Mouse (Mus musculus) adrenal gland, adult 2 months (tissue): Measurements from ENCODE around the gene Specc1. TPM values are rescaled to one million over a fixed set of nuclear protein-coding genes. Genes with fewer than 3 reads are reported as not detected.

Experiments
- DNase-seq: peaks from one replicate; pipeline ENCODE4 v3.0.0; 2021
- polyA plus RNA-seq: library from polyadenylated mRNA; depleted of rRNA; stranded (reverse); fragments of >200 nt; gene quantifications from 2 replicates; pipeline ENCODE4 v1.2.3, GENCODE M21; 2012
- total RNA-seq, 2 experiments: library from RNA; stranded (reverse); gene quantifications; 2 replicates each; pipeline ENCODE4 v1.2.3; 2021

Gene Specc1
- total and polyA plus RNA-seq, 3 experiments, result 3.1 to 8.4 (median 6.7) TPM

GRCm38 (mm10) chr11:62177395-62178113, 221.0 kb downstream of the Specc1 start:
- DNase-seq, result no peak

DNA sequence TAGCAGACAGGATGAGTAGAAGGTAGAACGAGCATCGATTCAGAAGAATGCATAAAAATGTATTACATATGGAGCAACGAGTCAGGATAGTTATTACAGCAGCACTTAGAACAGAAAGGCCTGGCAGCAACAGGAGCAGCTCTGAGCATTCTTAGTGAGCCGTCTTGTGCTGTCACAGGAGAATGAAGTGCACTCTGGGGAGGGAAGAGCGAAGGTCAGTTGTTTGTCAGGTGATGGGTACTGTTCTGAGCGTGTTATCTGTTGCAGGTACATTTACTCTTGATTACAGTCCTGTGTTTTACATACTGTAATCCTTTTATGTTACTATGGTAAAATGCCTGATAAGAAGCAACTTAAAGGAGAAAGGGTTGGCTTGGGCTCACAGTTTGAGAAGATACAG, 224.2 kb downstream of the Specc1 start:
- no peak for DNase-seq

- peak; percentile 33 for DNase-seq
These were observed 228.3 kb downstream of the Specc1 start for GRCm38 (mm10) chr11:62184900-62185299.

GRCm38 (mm10) chr11:62187074-62187473, 230.5 kb downstream of the Specc1 start:
- no peak for DNase-seq

GRCm38 (mm10) chr11:62192050-62192449, 235.5 kb downstream of the Specc1 start:
- no peak for DNase-seq

DNA sequence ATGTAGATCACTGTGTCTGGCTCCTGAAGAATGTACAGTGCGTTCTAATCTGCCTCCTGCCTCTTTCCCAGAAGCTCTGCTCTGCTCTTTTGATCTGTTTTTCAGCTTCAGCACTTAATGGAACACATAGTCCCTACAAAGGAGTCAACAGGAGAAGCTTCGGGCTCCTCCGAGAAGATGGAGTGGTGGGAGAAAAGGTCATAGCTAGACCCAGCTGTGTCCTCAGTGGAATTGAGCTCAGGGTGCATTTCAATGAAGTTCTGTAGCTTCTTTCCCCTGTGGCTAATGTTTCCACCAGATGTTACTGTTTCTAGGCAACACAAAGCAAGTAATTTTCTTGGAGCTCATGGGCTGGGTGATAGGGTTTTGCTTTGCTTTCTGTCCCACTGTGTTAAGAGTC, 236.6 kb downstream of the Specc1 start:
- DNase-seq, result no peak

DNA sequence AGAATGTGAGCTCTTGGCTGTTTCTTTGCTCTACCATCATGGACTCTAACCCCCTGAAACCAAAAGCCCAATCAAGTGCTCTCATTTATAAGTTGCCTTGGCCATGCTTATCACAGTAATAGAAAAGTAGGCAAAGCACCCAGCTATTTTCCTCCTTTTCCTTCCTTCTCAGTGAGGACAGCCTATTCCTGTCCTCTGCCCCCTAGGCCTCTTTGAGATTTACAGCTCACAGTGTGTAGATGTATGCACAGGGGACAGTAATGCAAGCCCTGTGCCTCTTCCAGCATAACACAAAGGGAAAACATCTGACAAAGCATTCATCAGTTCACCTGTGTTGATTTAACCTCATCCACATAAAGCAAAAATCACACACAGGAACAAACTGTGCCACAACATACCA, 237.7 kb downstream of the Specc1 start:
- no peak for DNase-seq

GRCm38 (mm10) chr11:62200901-62201512, 244.4 kb downstream of the Specc1 start:
- DNase-seq, result no peak

DNA sequence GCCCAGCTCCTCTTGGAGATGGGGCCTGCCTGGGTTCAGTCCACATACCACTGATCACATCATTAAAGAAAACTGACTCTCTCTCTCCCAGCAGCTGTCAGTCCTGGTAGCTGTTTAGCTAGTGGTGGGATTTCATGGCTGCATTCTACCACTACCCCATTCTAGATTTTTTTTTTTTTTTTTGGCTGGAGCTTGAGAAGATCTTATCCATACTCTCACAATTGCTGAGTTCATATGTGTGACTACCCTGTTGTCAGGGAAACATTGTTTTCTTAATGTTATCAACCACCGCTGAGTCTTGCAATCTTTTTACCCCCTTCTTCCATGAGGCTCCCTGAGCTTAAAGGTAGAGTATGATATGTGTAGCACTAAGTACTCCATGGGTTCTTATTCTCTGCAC, 246.1 kb downstream of the Specc1 start:
- DNase-seq, result no peak

GRCm38 (mm10) chr11:62209111-62209510, 252.5 kb downstream of the Specc1 start:
- no peak for DNase-seq

GRCm38 (mm10) chr11:62209891-62210290, 253.3 kb downstream of the Specc1 start:
- DNase-seq, result peak; percentile 49

- DNase-seq, result no peak
These were observed 256.9 kb downstream of the Specc1 start for GRCm38 (mm10) chr11:62213384-62213989.

DNA sequence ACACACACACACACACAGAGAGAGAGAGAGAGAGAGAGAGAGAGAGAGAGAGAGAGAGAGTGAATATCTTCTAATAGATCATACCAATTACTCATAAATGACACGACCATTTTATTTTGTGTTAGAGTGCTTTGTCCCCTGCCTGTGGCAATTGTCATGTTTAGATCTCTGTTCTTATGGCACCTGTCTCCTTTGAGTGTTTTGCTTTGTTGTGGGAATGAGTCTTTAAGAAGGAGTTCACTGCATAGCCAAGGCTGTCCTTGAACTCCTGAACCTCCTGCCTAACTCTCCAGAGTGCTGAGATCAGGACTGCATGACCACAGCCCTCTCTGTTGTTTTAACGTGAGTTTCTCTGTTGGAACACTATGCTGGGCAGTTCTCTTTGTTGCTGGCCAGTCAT, 258.5 kb downstream of the Specc1 start:
- no peak for DNase-seq

- no peak for DNase-seq
These were observed 261.2 kb downstream of the Specc1 start for GRCm38 (mm10) chr11:62217751-62218150.

GRCm38 (mm10) chr11:62220756-62221510, 264.4 kb downstream of the Specc1 start:
- DNase-seq, result no peak

DNA sequence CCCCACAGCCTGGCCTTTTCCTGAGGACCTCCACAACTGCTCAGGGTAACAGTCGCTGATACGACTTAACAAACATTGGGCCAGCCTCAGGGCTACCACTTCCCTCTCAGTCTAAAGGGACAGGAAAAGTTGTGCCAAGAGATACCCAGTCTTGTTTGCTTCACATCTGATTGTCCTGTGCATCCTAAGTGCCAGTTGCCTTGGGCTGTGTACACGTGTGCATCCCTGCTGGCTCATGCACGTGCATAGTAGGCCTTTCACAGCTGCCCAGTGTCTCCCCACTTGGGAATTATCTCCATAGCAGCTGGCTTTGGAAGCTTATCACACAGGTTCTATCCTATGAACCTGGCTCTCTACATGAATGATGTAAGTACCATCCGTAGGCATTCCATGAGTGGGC, 266.9 kb downstream of the Specc1 start:
- no peak for DNase-seq

- peak; percentile 50 for DNase-seq
These were observed 267.4 kb downstream of the Specc1 start for GRCm38 (mm10) chr11:62223962-62224361.

GRCm38 (mm10) chr11:62224797-62225196, 268.2 kb downstream of the Specc1 start:
- no peak for DNase-seq

DNA sequence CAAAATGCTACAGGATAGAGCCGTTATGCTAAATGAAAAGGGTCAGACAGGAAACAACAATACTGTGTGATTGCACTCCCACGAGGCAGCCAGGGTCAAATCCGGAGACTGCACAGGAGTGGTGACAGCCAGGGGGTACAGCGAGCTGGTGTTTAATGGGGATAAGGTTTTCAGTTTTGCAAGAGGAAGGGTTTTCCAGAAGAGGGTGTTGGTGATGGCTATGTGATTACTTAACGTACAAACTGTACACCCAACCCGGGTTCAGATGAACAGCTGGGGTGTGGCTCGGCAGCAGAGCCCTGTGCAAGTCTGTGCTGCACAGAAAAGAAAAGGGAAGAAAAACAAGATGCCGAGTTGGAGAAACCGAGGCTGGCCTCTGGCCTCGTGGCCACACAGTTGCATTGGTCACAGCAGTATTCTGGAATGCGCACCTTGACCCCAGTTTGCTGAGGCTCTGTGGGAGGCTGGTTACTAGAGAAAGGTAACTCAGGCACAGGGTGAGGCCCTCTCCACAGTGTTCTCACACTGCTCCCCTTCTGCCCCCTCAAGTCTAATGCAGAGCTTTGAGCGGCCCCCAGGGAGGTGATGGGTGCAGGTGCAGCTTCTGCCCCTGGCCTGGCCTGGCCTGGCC, 284.2 kb downstream of the Specc1 start:
- DNase-seq, result no peak

- DNase-seq, result no peak
These were observed 287.3 kb downstream of the Specc1 start for GRCm38 (mm10) chr11:62243871-62244270.

DNA sequence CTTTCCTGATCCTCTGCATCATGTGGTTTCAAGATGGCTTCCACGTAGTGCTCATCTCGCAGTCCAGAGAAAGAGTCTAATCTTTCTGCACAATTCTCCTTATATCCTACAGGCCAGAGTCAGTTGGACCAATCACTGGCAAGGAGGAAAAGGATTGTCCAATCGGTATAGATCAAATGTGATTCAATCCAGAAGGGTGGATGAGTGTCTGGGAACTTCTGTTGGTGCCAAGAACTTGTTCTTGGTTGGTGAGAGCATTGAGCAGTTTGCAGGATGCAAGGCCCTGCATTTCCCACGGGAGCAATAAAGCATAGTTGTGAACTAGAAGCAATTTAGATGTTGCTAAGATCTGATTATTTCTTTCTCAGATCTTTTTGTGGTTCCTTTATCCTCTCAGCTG, 287.9 kb downstream of the Specc1 start:
- DNase-seq, result no peak

DNA sequence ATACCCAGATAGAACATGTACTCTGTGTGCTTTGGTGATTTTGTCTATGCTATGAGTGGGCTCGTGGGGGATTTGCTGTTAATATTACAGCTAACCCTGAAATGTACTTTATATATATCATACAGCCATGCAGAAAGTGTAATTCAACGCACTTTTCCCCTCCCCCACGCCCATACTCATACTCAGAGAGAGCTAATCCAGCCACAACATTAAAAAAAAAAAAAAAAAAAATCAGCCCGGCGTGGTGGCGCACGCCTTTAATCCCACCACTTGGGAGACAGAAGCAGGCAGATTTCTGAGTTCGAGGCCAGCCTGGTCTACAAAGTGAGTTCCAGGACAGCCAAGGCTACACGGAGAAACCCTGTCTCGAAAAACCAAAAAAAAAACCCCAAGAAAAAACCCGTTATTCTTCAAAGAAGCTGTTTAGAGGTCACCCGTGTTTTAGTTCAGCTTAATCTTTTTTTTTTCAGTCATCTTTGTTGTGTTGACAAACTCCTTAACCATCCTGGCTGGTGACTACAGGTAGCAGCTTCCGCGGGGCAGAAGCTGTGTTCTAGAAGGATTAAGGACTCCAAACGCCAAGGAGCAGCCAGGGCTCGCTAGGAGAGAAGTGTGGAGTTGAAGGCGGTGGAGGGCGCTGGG, 291.3 kb downstream of the Specc1 start:
- DNase-seq, result no peak
